Mouse (Mus musculus) cerebellum, adult 2 months (tissue): Measurements from ENCODE around the gene Cep290.

Experiments
- CTCF ChIP-seq: fragments of 200-500 bp; IDR thresholded peaks from 2 replicates; pipeline ENCODE4 v1.5.1; 2011; ENCODE audit warnings: low read depth, mild to moderate bottlenecking, control low read depth, low read length, moderate library complexity, borderline replicate concordance; ENCODE audit not compliant: insufficient read depth
- POLR2A ChIP-seq: fragments of 200-500 bp; IDR thresholded peaks from 2 replicates; pipeline ENCODE4 v1.6.1; 2011; ENCODE audit warnings: low read length, control low read depth, borderline replicate concordance; ENCODE audit not compliant: insufficient read depth

GRCm38 (mm10) chr10:100604254-100604653 lies 116.9 kb downstream of the Cep290 start:
- TF ChIP-seq POLR2A (no peak), CTCF (peak; percentile 69)
